Mouse (Mus musculus) monocyte, adult 5-6 weeks (primary cell): ENCODE measurements around the gene Dlg2. TPM values are rescaled to one million over a fixed set of nuclear protein-coding genes. Genes with fewer than 3 reads are reported as not detected.

Source experiments
- ATAC-seq: fragments of 153-309, 156-312 bp; replicated peaks from 2 replicates; pipeline ENCODE4 v1.8.0; 2017; ENCODE audit warnings: mild to moderate bottlenecking; ENCODE audit not compliant: low TSS enrichment, insufficient number of reproducible peaks, severe bottlenecking, poor library complexity, low FRiP score
- total RNA-seq: library from RNA; stranded (forward); fragments of 200-1000, 200-491, 200-594 nt; gene quantifications from 3 replicates; pipeline ENCODE4 v1.2.3, GENCODE M21; 2017

Gene Dlg2
- total RNA-seq, 1 experiment from 2014 or later = 1.7 TPM

- no peak for ATAC-seq
These were observed 912.8 kb downstream of the Dlg2 start for GRCm38 (mm10) chr7:91389272-91389671.

DNA sequence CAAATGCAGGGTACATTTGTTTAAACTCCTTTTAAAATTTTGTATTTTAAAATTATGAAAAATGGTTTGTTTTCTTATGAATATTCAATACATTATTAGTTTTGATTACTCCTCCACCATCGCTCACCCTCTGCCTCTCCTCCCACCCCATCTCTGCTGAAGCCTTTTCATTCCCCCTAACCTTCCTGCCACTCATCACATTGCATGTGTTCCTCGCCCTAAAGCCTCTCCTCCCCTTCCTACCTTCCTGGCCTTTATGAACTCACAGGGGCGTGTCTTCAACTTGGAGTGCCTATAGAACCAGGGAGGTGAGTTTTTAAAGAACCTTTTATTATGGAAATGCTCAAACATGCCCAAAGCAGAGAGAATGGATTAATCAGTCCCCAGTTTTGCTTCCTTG lies 921.4 kb downstream of the Dlg2 start:
- no peak for ATAC-seq

GRCm38 (mm10) chr7:91412109-91412508 lies 935.6 kb downstream of the Dlg2 start:
- no peak for ATAC-seq

GRCm38 (mm10) chr7:91414150-91414549 lies 937.7 kb downstream of the Dlg2 start:
- ATAC-seq = no peak

DNA sequence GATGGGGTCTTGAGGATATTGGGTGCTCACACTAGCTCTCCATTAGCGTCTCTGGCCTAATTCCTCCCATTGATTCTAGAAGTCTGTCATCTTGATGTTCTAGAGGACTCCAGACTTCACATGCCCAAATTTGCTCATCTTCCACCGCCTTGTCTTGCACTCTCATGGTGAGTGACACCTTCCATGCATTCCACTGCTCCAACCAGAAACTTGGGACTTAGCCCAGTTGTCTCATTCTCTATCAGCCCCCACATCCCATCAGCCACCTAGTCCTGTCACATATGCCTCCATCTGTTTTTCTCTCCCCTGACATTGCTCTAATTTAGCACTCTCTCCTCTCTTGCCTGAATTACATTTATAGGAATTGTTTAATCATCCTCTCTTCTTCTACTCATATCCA lies 938.3 kb downstream of the Dlg2 start:
- no peak for ATAC-seq

DNA sequence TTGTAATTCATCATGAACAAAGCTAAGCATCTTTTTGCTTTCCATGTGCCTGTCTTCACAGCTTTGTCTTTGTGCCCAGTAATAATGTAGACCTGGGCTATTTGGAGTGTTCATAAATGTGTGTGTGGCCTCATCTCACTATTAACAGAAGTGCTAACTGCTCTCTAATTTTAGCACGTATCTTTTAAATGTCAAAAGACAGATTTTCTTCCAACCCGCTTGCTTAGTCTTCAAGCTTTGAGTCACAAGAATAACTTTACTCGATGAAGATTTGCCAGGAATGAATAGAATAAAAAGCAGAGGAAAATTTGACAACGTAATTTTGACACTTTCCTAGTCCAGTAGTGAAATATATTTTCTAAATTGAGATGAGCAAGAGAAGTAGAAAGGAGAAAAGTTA lies 943.7 kb downstream of the Dlg2 start:
- ATAC-seq = no peak

GRCm38 (mm10) chr7:91423784-91424183 lies 947.3 kb downstream of the Dlg2 start:
- ATAC-seq = no peak

DNA sequence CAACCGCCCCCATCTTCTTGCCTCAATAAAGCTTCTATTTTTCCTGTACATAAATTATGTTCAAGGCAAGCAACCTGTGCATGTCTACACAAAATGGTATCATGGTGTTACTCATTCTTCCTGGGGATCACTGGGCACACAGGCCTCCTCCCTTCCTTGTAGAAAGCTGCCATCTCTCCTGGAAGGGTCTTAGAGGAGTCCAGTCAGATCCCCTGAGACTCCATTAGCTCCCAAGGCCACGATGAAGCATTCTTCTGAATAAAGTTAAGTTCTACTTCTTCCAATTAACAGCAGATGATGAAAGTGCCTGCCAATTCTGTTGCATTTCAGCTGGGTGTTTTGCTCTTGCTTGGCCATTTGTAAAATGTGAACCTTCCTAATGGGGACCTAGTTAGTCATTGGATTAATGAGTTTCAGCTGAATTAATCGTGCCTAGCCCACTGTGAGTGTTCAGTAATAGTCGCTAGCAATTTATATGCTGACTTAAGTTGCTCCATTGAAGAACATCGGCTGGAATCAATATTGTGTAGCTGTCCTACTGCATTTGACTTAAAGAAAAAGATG lies 953.3 kb downstream of the Dlg2 start:
- ATAC-seq = no peak

- no peak for ATAC-seq
These were observed 955.2 kb downstream of the Dlg2 start for GRCm38 (mm10) chr7:91431594-91432240.

- ATAC-seq = no peak
These were observed 956.1 kb downstream of the Dlg2 start for GRCm38 (mm10) chr7:91432563-91432962.

GRCm38 (mm10) chr7:91434739-91435138 lies 958.3 kb downstream of the Dlg2 start:
- ATAC-seq = no peak

DNA sequence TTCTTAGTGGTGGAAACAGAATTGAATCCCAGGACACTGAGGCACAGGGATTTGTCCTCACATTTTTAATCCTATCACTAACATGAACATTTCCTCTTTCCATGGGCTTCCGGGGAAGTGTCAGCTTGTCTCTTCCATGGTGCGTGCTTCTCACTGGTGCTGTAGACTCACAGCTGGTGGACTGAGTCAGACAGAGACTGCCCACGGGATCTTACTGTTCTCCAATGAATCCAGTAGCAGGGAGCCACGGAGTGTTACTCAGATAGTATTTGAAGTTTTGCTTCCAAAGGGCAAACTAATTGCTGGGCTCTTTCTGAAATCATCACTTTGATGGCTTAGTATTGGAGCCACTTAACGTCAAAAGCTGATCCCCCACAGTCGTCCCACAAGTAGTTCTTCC lies 963.9 kb downstream of the Dlg2 start:
- no peak for ATAC-seq

GRCm38 (mm10) chr7:91442447-91443376 lies 966.2 kb downstream of the Dlg2 start:
- no peak for ATAC-seq

- ATAC-seq = no peak
These were observed 966.9 kb downstream of the Dlg2 start for GRCm38 (mm10) chr7:91443377-91443714.

GRCm38 (mm10) chr7:91443913-91444312 lies 967.4 kb downstream of the Dlg2 start:
- ATAC-seq = no peak

GRCm38 (mm10) chr7:91444728-91445127 lies 968.3 kb downstream of the Dlg2 start:
- no peak for ATAC-seq

DNA sequence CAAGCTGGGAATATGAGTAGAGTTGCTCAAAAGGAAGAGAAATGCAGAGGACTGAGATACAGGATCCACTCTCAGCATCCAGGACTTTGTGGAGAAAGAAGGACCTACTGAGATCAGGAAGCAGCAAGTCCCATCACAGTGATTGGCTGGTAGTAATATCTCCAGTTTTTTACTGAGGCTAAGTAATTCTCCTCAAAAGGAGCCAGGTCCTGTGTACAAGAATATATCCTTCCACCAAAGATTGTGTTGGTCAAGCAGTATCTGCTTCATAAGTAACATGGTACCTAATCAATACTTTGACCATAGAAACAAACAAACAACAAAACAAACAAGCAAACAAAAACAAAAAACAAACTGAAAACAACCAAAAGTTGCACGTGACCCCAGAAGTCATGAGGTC lies 980.3 kb downstream of the Dlg2 start:
- no peak for ATAC-seq

- ATAC-seq = no peak
These were observed 980.7 kb downstream of the Dlg2 start for GRCm38 (mm10) chr7:91457207-91457606.

DNA sequence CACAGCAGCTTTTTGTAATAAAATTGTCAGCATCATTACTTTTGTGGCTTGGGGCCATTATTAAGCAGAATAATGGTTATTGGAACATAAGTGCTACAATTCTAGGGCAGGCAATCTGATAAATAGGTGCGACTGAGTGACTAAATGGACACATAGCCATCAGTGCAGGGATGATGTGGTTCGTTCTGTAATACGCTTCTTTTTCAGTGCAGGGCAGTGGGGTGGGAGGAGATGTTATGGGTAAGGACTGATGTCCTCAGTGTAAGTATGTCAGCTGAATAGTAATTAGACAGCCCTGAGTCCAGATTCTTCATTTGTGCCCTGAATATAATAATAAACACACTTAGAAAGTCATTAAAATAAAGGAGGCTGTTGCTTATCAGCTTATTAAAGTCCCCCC lies 984.9 kb downstream of the Dlg2 start:
- no peak for ATAC-seq

GRCm38 (mm10) chr7:91463256-91463655 lies 986.8 kb downstream of the Dlg2 start:
- no peak for ATAC-seq
